Mouse (Mus musculus) frontal cortex, postnatal 10 days (tissue): Measurements from ENCODE around the gene Dnm3.

Experiments
- DNase-seq, 2 experiments: peaks; one replicate each; pipeline ENCODE4 v3.0.0; 2022; ENCODE audit warnings: low spot score in 2 of 2, mixed read lengths in 1 of 2

Dnm3 gene

DNA sequence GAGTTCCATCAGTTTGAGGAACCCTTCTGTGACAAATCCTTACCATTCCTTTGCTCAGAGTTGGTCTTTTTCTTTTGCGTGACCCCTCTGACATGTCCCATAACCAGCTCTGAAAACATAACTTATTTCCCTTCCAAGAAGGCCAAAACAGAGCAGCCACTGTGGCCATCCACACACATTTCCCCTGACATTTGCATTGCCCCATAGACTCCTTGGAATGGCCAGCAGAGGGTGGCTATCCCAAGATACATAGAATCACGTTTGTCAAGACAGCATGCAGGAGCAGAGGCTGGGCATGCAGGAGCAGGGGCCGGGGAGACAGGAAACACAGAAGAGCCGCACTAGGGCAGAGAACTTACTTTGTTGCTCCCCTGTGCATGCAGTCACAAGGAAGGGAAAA is 402.4 kb downstream of the Dnm3 start:
- DNase-seq: no peak

DNA sequence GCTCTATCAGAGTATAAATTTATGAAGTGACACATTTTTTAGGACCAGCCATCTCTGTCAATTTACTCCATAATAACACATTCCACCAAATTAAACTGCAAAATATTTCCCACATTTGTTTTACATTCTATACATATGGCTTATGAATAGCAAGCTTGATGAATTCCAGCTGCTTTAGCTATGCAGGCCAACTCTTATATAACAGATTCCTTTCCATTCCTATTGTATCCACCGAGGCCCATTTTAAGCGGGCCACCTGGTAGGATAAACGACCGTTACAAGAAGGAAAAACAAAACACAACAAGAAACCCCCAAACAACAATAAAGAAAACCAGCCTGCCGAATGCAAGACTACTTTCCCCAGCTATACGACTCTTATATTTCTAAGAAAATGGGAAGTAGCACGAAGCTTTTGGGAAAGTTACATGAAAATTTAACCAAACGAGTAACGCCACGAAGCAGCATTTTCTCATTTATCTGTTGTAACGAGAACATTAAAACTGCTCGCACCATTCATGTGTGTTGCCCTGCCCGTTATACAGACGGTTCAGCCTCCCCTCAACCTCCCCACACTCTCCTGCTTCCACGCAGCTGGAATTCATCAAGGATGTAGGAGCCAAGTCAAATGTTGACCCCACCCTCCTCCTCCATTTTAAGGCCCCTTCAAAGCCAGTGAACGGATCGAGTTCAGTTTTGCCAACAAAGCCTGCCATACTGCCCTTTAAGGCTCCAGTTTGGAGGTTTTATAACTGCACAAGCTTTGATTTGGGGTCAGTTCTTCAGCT is 403.0 kb downstream of the Dnm3 start:
- no peak for DNase-seq

DNA sequence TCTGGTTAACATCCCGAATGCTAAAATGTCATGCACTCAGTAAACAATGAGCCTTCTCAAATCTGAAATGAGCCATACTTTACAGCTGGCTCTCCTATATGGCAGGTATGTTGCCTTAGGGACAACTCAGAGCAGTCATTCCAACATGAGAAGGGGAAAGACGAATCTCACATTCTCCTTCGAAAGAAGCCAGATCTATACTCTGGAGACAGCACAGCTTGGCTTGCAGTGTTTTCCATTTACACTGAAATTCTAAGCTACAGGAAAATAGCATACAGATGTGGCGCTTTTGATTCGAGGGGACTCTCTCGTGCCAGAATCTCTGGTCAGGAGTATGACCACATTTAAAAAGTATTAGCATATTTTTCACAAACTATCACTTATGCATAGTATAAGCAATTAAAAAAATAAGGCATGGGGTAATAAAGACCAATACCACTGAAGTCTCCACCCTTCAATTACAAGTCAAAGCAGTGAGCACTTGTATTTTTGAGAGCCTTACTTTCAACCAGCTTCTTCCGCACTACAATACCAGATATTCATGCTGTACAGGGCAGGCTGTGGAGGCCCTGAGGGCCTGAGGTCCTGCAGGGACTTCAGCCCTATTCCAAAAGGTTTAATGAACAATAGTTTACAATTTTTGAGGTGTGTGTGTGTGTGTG is 404.8 kb downstream of the Dnm3 start:
- DNase-seq: no peak

DNA sequence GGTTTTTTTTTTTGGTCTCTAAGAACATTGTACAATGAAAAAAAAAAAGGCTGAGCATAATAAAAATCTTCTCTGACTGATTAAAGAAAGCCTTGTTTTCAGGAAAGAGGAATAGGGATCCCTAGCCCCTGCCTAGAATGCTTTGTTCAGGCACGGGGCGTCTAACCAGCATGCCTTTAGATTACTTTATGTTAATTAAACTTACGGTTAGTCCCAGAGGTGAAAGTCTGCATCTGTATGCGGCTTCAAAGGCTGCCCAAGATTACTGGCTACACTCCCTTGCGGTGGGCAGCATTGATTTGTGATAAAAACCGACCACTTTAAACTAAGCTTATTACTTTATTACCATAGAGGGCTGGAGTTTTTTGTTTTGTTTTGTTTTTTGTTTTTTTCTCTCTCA is 424.2 kb downstream of the Dnm3 start:
- DNase-seq: no peak

DNA sequence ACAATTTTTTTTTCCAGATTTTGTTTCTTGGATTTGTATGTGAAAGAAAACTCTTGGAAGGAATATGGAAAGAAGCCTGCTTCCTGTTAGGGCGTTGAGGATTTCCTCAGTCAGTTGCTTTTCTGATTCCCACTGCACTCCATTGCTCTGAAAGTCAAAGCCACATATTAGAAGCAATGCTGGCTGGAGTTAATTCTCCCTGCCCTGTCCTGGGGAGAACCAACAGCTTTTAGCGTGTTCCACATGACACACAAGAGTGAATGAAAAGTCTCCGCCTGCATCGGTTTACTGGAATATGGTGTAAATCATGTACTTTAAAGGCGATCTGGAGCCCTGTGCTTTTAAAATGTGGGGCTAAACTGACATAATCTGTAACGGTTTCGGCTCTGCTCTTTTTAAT is 424.6 kb downstream of the Dnm3 start:
- no peak for DNase-seq

DNA sequence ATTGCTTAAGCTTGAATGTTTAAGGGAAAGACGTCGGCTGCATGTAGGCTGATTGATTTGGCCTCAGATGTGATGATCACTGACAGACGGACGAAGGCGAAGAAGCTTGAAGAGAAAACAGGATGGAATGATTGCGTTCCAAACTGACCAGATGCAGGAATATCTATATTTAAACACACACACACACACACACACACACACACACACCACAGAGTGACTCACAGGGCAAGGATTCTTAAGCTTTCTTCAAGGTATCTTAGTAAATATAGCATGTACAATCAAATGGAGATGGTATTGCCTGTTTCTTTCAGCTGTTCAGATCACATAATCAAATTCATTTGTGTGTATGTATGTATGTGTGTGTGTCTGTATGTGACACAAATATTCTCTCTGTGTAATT is 425.1 kb downstream of the Dnm3 start:
- DNase-seq: no peak

DNA sequence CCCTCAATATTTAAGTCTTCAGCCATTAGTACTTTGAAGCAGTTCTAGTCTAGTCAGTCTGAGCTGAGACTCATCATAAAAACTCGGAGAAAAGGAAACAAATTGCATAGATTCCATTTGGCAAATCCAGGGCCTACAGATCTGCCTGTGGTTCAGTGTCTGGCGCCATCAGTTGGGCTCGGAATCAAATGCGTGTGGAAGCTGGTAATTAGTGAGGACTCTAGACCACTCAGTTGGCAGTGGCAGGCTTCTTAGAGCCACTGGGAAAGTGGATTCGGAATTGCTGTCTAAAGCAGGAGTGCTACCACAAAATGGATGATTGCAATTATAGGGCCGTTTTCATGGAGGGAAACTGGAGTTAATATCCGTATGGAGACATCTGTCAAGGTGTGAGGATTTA is 425.7 kb downstream of the Dnm3 start:
- no peak for DNase-seq

DNA sequence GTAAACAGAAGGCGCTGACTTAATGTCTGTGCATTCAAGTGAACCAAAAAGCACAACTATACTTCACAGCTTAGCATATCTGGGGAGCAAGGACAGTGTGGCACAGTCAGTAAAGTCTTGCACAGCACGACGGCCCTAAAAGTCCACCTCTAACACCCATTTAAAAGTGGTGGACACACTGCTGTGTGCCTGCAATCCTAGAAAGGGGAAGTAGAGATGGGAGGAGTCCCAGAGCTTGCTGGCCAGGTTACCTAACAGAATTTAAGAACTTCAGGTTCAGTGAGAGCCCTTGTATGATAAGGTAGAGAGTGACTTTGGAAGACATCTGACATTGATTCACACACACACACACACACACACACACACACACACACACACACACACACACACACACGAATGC is 426.1 kb downstream of the Dnm3 start:
- DNase-seq: no peak

DNA sequence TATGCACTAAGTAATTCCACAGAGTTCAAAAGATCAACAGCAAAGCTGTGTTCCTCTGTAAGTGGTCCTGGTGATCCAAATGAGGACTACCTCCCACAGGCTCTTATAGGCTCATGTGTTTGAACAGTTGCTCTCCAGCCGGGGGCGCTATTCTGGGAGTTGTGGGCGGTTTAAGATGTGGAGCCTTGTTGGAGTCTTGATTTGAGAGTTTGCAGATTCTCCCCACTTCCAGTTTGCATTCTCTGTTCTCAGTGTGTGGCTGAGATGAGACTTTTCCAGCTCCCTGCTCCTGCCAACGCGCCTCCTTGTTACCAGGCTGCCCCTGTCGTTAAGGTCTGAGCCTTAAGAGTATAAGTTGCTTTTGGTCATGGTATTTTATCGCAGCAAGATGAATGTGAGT is 430.2 kb downstream of the Dnm3 start:
- no peak for DNase-seq

DNA sequence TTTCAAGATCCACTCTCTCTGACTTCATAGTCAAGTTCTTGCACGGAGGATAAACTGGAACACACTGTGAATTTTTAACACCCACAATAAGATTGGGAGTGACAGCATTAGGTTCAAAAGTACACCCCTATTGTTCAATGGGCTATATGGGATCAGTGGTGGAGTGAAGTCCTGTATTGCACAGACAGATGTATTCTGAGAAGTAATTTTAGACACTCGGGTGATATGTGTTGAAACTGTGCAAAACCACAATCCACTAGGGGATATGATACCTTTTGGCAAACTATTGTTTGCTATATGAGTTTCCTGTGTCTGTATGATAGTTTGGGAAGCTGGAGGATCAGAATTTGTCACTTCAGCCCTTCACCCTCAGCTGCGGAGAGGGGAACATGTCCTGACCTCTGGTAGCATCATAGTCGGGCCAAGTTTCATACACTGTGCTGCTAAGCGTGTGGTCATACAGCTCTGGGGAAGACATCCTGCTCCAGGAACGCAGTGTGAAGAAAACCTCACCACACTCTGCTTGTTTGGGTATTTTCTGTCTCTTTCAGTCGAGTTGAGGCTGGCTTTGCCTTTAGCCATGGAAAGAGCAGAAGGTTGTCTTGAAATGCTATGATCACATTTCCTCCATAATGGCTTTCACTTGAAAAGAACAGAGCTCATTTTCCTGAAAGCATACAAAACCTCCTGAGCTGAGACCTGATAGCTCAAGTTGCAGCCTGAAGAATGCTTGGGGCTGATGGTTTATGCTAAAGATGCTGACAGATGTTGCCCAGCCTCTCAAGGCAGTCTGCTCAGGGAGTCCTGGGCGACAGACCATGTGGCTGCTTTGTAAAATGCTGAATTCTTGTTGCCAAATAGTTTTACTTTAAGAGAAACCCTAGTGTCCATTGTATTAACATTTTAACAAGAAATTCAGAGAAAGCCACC is 433.8 kb downstream of the Dnm3 start:
- no peak for DNase-seq

DNA sequence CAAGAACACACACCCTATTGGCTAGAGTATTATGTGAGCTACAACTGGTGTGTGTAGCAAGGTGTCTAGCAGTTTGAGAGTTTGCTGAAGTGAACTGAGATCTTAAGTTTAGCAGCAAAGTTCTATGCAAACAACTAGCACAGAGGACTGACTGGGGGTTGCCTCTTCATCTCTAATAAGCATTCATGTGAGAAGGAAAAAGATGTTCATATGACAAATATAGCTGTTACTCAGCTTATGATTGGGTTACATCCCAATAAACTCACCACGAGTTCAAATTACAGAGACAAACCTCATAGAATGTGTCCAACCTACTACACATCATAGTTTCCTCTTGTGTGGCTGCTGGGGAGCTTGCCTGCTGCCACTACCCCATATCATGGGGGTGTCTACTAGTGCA is 434.6 kb downstream of the Dnm3 start:
- DNase-seq: no peak

DNA sequence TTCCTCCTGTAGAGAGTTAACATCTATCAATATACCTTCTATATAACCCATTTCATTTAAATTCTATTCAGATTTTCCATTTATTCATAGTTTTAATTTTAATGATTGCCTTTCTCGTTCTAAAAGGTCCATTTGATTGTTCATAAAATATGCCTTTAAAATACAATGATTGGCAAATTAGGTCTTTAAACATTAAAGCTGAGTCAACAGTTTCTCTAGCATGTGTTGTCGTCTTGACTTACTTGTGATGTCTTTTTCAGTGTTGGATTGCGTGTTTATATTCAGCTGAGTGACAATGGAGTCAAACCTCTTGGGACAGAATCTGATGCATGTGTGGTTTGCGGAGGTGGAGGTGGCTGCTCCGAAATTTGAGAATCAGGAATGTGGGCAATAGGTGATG is 435.4 kb downstream of the Dnm3 start:
- DNase-seq: no peak

DNA sequence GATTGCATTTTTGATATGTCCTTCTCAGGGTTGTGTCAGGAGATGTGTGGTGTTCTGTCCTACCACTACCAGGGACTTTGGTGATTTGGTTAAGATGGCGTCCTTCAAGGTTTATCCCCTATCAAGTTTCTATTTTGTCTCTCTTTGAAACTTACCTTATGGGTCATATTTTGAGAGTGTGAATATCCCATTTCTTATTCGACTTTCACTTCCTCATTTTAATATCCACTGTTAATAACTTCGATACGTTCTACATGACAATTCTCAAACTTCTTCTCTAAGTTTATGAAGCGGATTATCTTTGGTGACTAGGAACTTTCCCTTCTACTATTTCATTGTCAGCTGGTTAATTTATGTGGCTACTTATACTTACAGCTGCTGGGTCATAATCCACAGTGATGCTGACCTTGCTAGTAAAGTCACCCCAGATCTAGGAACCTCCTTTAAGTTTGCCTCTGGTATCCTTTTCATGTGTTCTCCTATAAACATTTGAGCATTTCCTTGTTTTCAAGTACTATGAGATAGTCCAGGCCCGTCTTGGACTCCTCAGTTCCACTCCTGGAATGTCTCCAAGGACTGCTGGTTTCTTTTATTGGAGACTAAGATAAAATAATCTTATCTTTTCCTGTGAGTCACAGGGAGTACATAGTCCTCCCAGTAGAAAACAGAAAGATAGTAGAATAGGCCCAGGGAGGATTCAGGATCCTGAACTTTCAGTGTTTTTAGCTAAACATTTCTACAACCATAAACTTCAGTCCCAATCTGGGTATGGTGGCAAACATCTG is 437.2 kb downstream of the Dnm3 start:
- DNase-seq: no peak

DNA sequence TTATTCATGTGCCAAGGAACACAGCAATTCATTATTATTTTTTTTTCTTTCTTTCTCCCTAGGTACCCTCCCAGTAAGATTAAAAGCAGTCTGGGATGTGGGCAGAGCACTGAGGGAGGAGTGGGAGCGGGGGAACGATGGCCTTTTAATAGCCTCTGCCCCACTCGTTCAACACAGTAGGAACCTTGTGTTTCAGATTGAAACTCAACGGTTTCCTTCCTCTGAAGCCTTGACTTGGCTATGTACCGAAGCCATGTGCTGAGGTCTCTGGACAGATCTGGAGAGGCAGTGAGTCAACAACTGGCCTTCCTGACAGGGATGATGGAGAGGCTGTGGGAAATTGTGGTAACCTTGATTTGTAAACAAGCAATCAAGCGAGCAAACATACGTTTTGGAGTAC is 438.0 kb downstream of the Dnm3 start:
- DNase-seq: no peak

DNA sequence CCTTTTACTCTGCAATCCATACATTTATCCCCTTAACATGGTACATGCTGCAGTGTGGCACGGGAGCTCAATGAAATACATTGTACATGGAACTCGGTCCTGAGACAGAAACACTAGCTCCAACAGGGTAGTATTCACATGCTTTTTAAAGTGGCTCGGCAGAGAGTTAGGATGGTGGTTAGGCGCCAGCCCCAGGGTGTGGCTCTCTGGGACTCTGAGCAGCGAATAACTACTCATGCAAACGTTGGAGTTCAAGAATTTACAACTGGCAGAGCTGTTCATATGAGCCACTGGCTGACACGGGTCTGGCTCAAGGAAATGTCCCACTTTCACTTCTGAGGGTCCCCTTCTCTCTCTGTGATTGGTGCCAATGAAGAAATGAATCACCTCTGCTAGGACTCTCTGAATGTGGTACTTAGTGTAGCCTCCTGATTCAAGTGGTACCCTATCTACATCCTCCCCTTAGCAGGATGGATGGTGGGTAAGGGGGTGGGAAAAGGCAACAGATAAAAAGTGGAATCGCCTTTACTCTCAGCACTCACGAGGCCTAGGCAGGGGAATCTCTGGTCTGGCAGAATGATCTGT is 438.7 kb downstream of the Dnm3 start:
- DNase-seq: no peak

DNA sequence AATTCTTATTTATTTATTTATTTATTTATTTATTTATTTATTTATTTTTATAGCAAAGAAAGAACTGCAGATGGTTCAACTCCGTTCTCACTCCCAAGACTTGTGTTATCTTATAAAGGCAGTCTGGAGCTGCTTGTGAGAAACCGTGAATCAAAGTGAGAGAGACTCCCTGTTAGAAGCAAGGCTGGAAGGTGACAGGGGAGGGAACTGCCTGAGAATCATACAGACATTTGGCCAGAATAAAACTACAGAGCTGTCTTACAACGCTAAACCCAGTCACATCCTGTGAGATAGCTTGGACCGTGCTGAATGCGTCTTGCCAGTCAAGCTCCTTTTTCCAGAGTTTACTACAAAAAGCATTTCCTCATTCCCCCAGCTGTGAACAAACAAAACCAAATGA is 439.4 kb downstream of the Dnm3 start:
- no peak for DNase-seq

DNA sequence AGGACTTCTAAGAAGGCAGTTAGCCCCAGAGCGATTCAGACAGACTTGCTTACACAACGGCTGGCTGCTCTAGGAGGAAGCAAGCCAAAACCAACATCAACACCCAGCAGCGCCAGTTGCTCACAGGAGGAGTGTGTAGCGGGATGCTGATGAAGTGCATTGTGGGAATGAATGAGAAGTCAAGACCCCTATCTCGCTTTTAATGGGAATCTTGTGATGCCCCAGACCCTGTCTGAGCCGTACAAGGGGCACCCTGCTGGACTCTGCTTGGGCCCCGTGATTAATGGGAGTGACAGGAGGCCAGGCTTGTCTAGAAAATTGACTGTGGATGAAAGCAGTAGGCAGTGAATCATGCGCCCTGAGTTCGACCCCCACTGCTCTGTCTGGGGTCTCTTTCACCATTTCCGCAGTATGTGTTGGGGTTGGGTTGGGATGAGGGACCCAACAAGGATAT is 439.8 kb downstream of the Dnm3 start:
- peak in 1 of 2 experiments; percentile 34 for DNase-seq

DNA sequence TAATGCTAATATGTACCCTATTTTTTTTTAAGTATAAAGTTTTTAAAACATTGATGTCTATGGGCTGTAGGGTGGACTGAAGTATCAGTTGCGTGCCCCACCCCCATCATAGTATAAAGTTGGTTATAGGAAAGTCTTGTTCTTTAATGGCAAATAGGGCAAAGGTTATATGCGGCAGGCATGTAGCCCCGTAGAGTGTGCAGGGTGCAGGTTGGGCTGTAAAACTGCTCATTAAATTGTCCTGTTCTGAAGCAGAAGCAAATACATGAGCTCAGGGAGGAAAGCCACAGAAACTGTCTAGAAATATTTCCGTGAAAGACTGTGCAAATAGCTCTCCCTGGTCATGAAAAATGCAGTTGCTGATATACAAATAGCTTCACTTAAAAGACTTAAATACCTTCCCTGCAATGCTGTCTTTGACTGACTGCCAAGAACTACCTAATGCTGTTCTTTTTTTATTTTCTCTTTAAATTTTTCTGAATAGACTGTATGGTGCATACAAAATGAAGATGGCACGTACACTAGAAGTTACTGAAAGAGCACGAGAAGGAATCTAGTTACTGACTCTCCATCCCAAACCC is 440.6 kb downstream of the Dnm3 start:
- DNase-seq: no peak

DNA sequence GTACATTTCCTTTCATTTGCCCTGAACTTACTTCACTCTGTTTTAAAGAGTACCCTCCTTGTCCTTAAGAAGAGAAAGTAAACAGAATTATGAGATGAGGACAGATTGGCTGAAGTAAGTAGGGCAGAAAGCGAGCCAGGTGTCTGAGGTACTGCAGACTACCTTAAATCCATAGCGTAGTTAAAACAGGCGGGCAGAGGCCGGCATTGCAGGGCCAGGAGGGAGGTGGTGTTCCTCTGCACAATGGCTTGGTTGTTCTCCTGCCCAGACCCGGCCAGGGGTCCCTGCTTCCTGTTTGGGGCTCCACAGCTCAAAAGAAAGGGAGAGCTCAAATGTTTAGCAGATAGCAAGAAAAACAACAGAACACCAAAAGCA is 441.4 kb downstream of the Dnm3 start:
- DNase-seq: no peak

DNA sequence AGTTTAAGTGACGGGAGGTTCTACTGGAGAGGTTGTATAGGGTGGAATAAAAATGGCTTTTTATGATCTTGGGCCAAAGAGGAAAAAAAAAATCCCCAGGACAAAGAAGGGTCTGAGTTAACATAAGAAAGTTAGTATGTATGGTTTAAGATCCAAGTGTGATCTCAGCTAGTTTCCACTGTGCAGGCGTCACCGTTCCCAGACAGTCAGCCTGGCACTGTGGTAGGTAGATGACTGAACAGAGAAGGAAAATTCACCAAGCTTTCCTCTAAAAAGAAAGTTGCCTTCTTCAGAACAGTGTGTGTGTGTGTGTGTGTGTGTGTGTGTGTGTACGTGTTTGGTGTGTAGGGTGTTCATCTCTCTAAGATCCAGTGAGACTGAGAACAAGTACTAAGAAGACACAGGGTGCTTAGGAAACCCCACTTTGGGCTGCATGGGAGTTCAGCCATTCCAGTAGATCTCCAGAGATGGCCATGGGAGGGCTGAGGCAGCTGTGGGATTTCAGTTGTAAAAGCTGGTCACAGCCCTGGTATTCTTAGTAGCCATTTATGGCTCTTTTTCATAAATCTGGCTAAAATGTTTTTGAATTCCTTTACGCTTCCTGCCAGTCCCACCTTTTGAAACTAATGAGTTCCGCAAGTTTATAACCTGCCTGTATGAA is 441.9 kb downstream of the Dnm3 start:
- no peak for DNase-seq
